Mouse (Mus musculus): ENCODE data around the gene Themis3. TPM values are rescaled to one million over a fixed set of nuclear protein-coding genes. Genes with fewer than 3 reads are reported as not detected.

Themis3 gene
- polyA plus RNA-seq (2015; fragmentation: Illumina TruSeq; extraction: RNeasy Lipid Tissue Mini Kit (QIAGEN cat#74804); ENCODE audit: insufficient read depth, low read depth, low replicate concordance): not detected

DNA sequence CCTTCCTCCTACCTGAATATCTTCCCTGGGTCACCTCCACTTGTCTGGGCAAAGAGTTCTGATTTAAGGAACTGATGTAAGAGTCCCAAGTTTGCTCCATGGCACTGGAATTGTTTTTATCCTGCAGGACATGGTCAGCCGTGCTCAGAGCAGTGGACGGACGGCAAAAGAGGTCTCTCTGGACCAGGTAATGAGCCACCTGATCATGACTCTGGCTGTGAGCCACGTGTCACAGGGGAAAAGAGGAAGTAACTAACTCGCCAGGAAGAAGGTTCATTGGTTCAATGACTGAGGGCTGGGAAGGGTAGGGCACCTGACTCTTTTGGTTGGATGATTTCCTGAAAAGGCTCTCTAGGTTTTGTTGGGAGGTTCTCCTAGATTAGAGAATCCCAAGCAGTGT lies at the start of gene Themis3:
TSS of gene Themis3 (minus strand) at position 187 of the 400 bp plus-strand sequence.

DNA sequence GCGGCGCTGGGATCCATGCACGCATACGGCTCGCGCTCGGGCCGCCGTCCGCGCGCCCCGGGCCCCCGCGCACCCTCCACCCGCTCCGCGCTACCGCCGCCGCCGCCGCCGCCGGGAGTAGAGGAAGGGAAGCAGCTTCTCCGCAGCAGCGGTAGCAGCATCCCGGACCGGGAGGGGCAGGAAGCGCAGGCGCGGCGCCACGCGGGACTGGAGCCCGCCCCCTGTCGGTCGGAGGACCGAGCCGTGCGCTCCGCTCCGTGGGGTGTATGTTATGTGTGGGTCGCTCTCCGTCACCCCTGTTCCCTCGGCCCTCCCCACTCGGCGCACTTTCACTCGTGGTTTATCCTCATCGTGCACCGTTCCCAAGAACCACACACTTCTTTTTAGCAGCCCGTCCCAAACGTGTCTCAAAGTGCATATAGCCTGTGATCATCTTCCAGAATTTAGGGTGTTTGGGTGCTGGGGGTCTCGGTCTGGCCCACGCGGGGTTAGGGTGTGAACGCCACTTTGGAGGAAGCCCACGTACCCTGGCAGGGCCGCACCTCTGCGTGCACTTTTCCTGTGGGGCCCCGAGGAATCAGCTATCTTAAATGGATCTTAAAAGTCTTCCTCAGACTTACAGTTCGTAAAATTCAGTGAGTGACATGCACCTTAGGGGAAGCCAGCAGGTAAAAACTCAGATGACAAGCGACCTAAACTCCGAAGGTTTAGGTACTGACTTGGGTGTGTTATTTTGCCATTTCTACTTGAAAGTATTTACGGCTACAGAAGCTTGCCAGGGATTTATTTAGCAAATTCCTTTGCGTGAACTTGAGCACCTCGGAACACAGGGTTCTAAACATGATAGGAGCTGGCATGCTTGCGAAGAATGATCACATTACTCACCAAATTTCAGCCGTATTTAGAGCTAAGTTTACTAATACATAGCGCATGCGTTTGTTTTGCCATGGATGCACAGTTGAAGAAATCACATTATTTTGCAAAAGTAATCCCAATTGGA lies 74.6 kb downstream of the Themis3 start, which contains the start of gene Rab12:
TSS of gene Rab12 (minus strand) at position 176 of the 1,000 bp plus-strand sequence.

Other genes with a start within 250 kb of the Themis3 start
- gene Mtcl1, start 144.9 kb downstream of the Themis3 start, polyA plus RNA-seq (2015; fragmentation: Illumina TruSeq; extraction: RNeasy Lipid Tissue Mini Kit (QIAGEN cat#74804); ENCODE audit: insufficient read depth, low read depth, low replicate concordance): 2.2 TPM
- gene Rab12, start 74.9 kb downstream of the Themis3 start, polyA plus RNA-seq (2015; fragmentation: Illumina TruSeq; extraction: RNeasy Lipid Tissue Mini Kit (QIAGEN cat#74804); ENCODE audit: insufficient read depth, low read depth, low replicate concordance): 13.4 TPM

All from pancreas, adult 10 weeks (tissue).